Mouse (Mus musculus) kidney, embryonic 14.5 days (tissue): ENCODE measurements around the gene Fbxo4. TPM values are rescaled to one million over a fixed set of nuclear protein-coding genes. Genes with fewer than 3 reads are reported as not detected.
A peak's percentile ranks its signal among the peaks of the same experiment; 100 is the strongest.

Experiments used
- ATAC-seq: fragments of 200-750 bp; cut with Nextera tagmentation; 2 replicates; pipeline ENCODE4 v1.8.0; 2017; ENCODE audit warnings: moderate number of reproducible peaks, mild to moderate bottlenecking, moderate TSS enrichment, moderate library complexity; ENCODE audit not compliant: low FRiP score, low TSS enrichment
- H3K27ac ChIP-seq: fragments of 300-500 bp; sonication (generic); 2 replicates; pipeline ENCODE4 v1.5.1; 2014; ENCODE audit warnings: low read depth, mild to moderate bottlenecking, low read length, moderate library complexity, mixed read lengths
- H3K27me3 ChIP-seq: fragments of 300-500 bp; sonication (generic); 2 replicates; pipeline ENCODE4 v1.6.1; 2014; ENCODE audit warnings: mild to moderate bottlenecking, low read length; ENCODE audit not compliant: control insufficient read depth, insufficient read depth
- H3K36me3 ChIP-seq: fragments of 300-500 bp; sonication (generic); 2 replicates; pipeline ENCODE4 v1.6.1; 2014; ENCODE audit warnings: low read length, mixed read lengths; ENCODE audit not compliant: control insufficient read depth, insufficient read depth
- H3K4me1 ChIP-seq: fragments of 300-500 bp; sonication (generic); 2 replicates; pipeline ENCODE4 v1.6.1; 2014; ENCODE audit warnings: low read length, mixed read lengths; ENCODE audit not compliant: control insufficient read depth, insufficient read depth
- H3K4me2 ChIP-seq: fragments of 300-500 bp; sonication (generic); replicated peaks from 2 replicates; pipeline ENCODE4 v1.6.1; 2014; ENCODE audit warnings: low read depth, mild to moderate bottlenecking, low read length
- H3K4me3 ChIP-seq: fragments of 300-500 bp; sonication (generic); 2 replicates; pipeline ENCODE4 v1.5.1; 2014; ENCODE audit warnings: mild to moderate bottlenecking, low read length
- H3K9ac ChIP-seq: fragments of 300-500 bp; sonication (generic); 2 replicates; pipeline ENCODE4 v1.6.1; 2014; ENCODE audit warnings: low read depth, mild to moderate bottlenecking, low read length, moderate library complexity
- H3K9me3 ChIP-seq: fragments of 300-500 bp; sonication (generic); 2 replicates; pipeline ENCODE4 v1.6.1; 2016; ENCODE audit warnings: low read length; ENCODE audit not compliant: control insufficient read depth
- WGBS: fragments of 180-500 bp; shearing (Covaris S2); extraction: QIAGEN DNeasy Blood & Tissue Kit; methylation state at CpG from one replicate; pipeline ENCODE4 v1.1.7; 2014; 5-methylcytosine and 5-hydroxymethylcytosine counted together
- polyA plus RNA-seq: library from polyadenylated mRNA; unstranded; fragments of >200 nt; fragmentation: Nextera tagmentation; extraction: Ambion mirVana; gene quantifications from 2 replicates; pipeline ENCODE4 v1.2.1, GENCODE M21; 2014

Gene Fbxo4
- polyA plus RNA-seq = 10.2 and 12.7 TPM in 2 replicates

DNA sequence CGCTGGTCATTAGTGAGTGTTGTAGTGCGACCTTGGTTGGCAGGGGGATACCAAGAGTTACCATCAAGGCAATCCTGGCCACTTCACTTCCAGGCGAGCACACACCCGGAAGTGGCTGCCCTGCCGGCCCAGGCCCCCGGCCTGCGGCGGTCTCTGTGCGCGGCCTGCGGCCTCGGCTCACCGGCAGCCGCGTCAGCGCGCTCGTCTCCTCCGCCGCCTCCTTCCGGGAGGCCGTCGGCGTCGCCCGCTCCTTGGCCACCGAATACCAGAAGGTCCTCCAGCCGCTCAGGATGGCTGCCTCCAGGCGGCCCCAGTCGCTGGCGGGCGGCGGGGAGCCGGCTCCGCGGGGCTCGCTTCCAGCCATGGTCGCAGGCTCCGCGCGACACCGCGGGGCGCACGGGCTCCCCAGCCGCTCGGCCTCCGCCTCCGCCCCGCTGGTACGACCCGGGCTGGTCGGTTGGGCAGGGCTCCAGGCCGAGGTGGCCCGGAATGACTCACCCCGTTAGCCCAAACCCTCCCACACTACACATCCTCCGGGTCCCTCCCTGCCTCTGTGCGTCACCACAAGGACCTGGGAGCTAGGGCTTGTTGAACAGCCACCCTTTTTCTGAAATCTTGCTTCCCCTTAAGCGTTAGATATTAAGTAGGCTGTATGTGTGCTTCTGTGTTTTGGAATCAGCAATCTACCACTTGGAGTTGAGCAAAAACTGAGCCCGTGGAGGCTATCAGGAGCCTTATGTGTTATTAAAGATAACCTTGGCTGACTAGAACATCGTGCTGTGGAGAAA, at the start of gene Fbxo4:
Fbxo4 (minus strand) TSS at position 513 of the 788 bp plus-strand sequence.
- H3K4me3 ChIP-seq = peak within 1 kb of the TSS; percentile 75
- peak within 1 kb of the TSS; percentile 95 for H3K9ac ChIP-seq
- H3K9me3 ChIP-seq = no peaks in the 10 kb centered on the region
- peak within 1 kb of the TSS; percentile 64 for H3K4me2 ChIP-seq
- whole genome bisulfite sequencing = 1% methylated on average over 58 of the region's 61 CpGs
- peak; percentile 99 for ATAC-seq
- no peaks in the 10 kb centered on the region for H3K27me3 ChIP-seq
- no peaks in the 10 kb centered on the region for H3K4me1 ChIP-seq
- peaks cover 8% of the 10 kb centered on the region; the same call in 1 of the 2 replicates for H3K36me3 ChIP-seq
- H3K27ac ChIP-seq = peak within 1 kb of the TSS; percentile 97

- H3K9me3 ChIP-seq = no peaks in the 10 kb centered on the region
- H3K36me3 ChIP-seq = no peaks in the 10 kb centered on the region
- no peak for ATAC-seq
- no peak overlapping the region for H3K27ac ChIP-seq
- no peak overlapping the region for H3K4me3 ChIP-seq
- peaks cover 4% of the 10 kb centered on the region; the same call in 1 of the 2 replicates for H3K4me1 ChIP-seq
- no peaks in the 10 kb centered on the region for H3K27me3 ChIP-seq
- H3K9ac ChIP-seq = no peak overlapping the region
- no peak overlapping the region for H3K4me2 ChIP-seq
Observed at GRCm38 (mm10) chr15:4028960-4029359, 49.6 kb upstream of the Fbxo4 start.

DNA sequence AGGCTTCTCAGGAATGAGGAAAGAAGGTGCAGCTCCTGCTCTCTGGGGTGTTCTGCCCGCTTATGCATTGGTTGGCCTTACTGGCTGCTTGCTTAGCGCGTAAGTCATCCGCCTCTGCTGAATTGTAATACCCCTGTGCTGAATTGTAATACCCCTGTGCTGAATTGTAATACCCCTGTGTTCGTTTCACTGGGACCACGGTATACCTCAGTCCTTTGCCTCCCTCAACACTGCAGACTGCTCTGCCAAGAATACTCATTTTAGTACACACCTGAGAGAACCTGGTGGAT, 49.0 kb upstream of the Fbxo4 start:
- Histone ChIP-seq H3K4me3 (0 out of 2 replicates have a peak overlapping the region, but pooled peaks have one; percentile 85), H3K27me3 (no peaks in the 10 kb centered on the region), H3K36me3 (no peaks in the 10 kb centered on the region), H3K4me2 (no peak overlapping the region), H3K9ac (no peak overlapping the region), H3K9me3 (no peaks in the 10 kb centered on the region), H3K27ac (no peak overlapping the region), H3K4me1 (peaks cover 4% of the 10 kb centered on the region; the same call in 1 of the 2 replicates)
- ATAC-seq = no peak
- WGBS = 77% methylated on average over 6 of the region's 6 CpGs

DNA sequence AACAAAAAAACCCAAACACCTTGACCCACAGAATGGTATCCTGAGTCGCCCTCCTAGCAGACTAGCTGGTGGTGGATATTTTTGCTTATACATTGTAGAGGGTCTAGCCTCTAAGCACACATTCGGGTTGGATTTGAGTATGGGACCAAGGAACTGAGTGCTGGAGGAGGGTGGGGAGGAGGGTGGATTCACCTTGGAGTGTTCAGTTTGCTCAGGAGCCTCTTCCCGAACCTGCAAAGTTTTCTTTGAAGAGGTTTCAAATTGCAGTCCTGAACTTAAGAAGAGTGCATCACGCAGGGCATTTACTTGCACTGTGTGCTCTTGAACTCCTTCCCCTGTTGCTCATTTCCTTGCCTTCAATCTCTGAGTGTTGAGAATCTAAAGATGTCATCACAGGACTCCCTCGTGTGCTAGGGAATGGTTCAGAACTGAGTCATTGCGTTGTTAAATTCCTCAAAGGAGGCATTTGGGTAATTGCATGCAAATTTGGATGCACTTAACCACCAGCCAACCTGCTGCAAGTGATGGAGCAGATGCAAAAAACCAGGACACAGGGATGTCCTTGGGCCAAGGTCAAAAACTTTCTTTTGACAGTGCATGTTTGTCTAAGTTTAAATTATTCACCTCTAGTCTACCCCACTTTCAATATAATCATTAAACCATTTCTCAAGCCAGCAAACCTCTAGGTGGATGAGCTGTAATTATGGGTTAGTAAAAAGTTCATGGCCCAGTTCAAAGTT, 48.5 kb upstream of the Fbxo4 start:
- H3K9me3 ChIP-seq = no peaks in the 10 kb centered on the region
- H3K36me3 ChIP-seq = no peaks in the 10 kb centered on the region

DNA sequence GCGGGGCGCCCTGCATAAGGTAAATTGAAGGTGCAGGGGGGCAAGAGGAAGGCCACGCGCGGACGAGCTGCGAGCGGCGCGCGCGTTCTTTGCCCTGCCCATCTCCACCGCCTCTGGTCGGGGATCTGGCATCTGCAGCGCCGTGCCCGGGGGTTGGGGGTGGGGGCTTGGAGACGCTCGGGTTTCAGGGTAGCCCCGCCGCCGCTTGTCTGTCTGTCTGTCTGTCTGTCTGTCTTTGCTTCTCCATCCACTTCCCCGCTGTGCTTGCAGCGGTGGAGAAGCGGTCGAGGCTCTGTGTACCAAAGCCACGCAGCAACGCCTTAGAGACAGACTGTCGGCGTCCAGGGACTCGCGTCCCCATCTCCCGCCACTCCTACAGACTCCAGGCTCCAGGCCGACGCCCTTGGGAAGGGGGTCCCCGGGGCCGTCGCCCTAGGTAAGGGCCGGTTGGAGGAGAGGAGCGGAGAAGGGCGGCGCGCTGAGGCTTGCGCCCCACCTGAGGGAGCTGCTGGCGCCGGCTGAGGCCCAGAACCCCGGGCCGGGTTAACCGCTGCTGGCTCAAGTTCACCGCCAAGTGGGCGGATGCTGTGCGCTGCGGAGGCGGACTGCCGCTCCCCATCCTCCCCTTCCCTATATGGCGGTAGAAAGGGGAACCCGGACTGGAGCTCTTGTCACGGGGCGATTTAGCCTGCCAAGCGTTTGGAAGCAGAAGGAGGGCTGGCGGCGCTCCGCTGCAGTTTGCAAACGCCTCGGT, 47.6 kb upstream of the Fbxo4 start:
- Histone ChIP-seq H3K27ac (peak overlapping the region; percentile 97), H3K27me3 (no peaks in the 10 kb centered on the region), H3K4me2 (peak overlapping the region; percentile 75), H3K9ac (peak overlapping the region; percentile 85), H3K4me1 (peaks cover 4% of the 10 kb centered on the region; the same call in 1 of the 2 replicates), H3K4me3 (peak overlapping the region; percentile 85), H3K36me3 (no peaks in the 10 kb centered on the region), H3K9me3 (no peaks in the 10 kb centered on the region)
- under 1% methylated on average over 65 of the region's 65 CpGs for WGBS
- peak; percentile 89 for ATAC-seq

More for the DNA sequence above, 48.5 kb upstream of the Fbxo4 start:
- peak overlapping the region; percentile 75 for H3K4me2 ChIP-seq
- 3% methylated on average over 6 of the region's 6 CpGs for WGBS
- ATAC-seq = peak; percentile 18
- H3K4me3 ChIP-seq = peak overlapping the region; percentile 85
- H3K4me1 ChIP-seq = peaks cover 4% of the 10 kb centered on the region; the same call in 1 of the 2 replicates
- H3K27me3 ChIP-seq = no peaks in the 10 kb centered on the region
- H3K9ac ChIP-seq = peak overlapping the region; percentile 85; the same call in 1 of the 2 replicates
- peak overlapping the region; percentile 97; the same call in 1 of the 2 replicates for H3K27ac ChIP-seq

DNA sequence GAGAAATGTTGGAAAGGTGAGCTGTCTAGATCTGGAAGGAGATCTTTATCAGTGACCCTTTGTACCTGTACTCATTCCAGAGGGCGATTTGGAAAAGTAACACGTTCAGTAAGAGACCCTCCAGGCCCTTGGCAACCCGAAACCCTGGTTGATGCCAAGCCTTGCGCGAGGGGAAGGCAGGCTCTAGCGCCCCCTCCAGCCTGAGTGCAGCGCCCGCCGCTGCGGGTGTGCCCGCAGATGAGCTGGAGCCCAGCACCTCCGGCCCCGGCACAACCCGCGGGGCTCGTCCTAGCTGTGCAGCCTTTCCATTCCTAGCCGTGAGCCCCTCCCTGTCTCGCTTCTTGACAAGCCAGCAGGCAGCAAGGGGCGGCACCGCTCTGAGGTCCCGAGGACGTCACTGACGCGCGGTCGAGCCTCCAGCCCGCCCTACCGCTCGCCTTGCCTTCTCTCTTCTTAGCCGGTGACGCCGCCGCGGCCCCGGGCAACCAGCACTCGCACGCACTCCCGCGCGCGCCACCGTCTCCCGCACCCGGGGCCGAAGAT, 46.9 kb upstream of the Fbxo4 start, which contains the start of gene Oxct1:
Oxct1 (plus strand) TSS at position 153 of the 543 bp plus-strand sequence.
- no peaks in the 10 kb centered on the region for H3K36me3 ChIP-seq
- WGBS = under 1% methylated on average over 41 of the region's 45 CpGs
- H3K4me3 ChIP-seq = peak within 1 kb of the TSS; percentile 85
- H3K9me3 ChIP-seq = no peaks in the 10 kb centered on the region
- H3K4me1 ChIP-seq = peaks cover 4% of the 10 kb centered on the region; the same call in 1 of the 2 replicates
- peak within 1 kb of the TSS; percentile 85 for H3K9ac ChIP-seq
- peak within 1 kb of the TSS; percentile 75 for H3K4me2 ChIP-seq
- peak within 1 kb of the TSS; percentile 97 for H3K27ac ChIP-seq
- ATAC-seq = peak; percentile 95
- H3K27me3 ChIP-seq = no peaks in the 10 kb centered on the region

GRCm38 (mm10) chr15:4025508-4025904, 46.1 kb upstream of the Fbxo4 start:
- no peak for ATAC-seq
- 72% methylated on average over 11 of the region's 11 CpGs for WGBS
- H3K4me3 ChIP-seq = peak overlapping the region; percentile 85; the same call in 1 of the 2 replicates
- H3K27me3 ChIP-seq = no peaks in the 10 kb centered on the region
- H3K4me2 ChIP-seq = peak overlapping the region; percentile 75
- H3K9ac ChIP-seq = no peak overlapping the region
- H3K36me3 ChIP-seq = no peaks in the 10 kb centered on the region
- no peak overlapping the region for H3K27ac ChIP-seq
- H3K4me1 ChIP-seq = peaks cover 4% of the 10 kb centered on the region; the same call in 1 of the 2 replicates
- H3K9me3 ChIP-seq = no peaks in the 10 kb centered on the region

DNA sequence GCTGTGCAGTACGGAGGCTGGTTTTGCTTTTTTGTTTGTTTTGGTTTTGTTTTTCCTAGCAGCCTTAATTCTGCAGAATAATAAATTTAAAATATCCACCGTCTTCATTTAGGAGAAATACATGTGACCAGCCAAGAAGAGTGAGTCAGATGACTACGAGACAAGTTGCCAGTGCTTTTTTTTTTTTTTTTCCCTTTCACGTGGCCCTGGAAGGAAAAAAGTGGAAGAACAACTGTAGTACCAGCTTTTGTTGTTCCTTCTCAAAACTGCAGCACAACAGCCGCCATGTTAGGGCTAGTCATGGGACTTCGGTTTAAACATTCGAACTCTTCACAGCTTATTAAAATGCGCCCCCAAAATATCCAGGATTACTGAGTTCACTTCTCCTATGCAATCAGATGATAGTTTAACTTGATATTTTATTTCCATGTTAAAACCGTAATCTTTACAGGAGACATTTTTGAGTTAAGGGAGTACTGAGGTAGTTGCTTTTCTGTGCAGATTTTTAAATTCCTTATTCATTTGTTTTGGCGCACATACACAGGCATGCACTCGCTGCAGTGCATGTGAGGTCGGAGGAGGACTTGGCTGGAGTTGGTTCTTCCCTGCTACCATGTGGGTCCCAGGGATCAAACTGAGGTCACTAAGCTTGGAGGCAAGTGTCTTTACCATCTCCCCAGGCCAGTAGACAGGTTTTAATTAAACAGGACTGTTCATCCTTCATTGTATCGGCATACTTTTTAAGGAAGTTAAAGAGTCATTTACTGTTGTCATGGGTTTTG, 45.5 kb upstream of the Fbxo4 start:
- H3K9me3 ChIP-seq = no peaks in the 10 kb centered on the region
- no peaks in the 10 kb centered on the region for H3K36me3 ChIP-seq
- no peak overlapping the region for H3K9ac ChIP-seq
- WGBS = 77% methylated on average over 13 of the region's 13 CpGs
- peaks cover 4% of the 10 kb centered on the region; the same call in 1 of the 2 replicates for H3K4me1 ChIP-seq
- H3K27me3 ChIP-seq = no peaks in the 10 kb centered on the region
- no peak overlapping the region for H3K4me3 ChIP-seq
- ATAC-seq = no peak
- H3K4me2 ChIP-seq = no peak overlapping the region
- no peak overlapping the region for H3K27ac ChIP-seq
